Mouse (Mus musculus) granulocyte monocyte progenitor cell, adult 5-6 weeks (primary cell): ENCODE data around the gene S100a13. TPM values are rescaled to one million over a fixed set of nuclear protein-coding genes. Genes with fewer than 3 reads are reported as not detected.
A peak's percentile ranks its signal among the peaks of the same experiment; 100 is the strongest.

Experiments
- ATAC-seq: replicated peaks from 2 replicates; pipeline ENCODE4 v1.8.0; 2016; ENCODE audit warnings: mild to moderate bottlenecking, moderate TSS enrichment, inconsistent platforms; ENCODE audit not compliant: poor library complexity, severe bottlenecking
- total RNA-seq, 2 experiments: library from RNA; stranded (forward) in 1 of 2; stranded (reverse) in 1 of 2; fragments of 200-712, 200-1000 nt in 1 of 2; fragments of >200 nt in 1 of 2; fragmentation: Nextera tagmentation in 1 of 2; gene quantifications; 2 replicates each; pipeline ENCODE4 v1.2.3; 2014 to 2017

Gene S100a13
- total RNA-seq, 2 experiments from 2014 or later: 62.1 to 73.2 TPM

GRCm38 (mm10) chr3:90505216-90505615 is 9.0 kb upstream of the S100a13 start:
- ATAC-seq: no peak

- no peak for ATAC-seq
These were observed 7.9 kb upstream of the S100a13 start for GRCm38 (mm10) chr3:90506362-90506761.

GRCm38 (mm10) chr3:90508287-90508949 is 5.8 kb upstream of the S100a13 start:
- no peak for ATAC-seq

- ATAC-seq: peak; percentile 78
These were observed 5.1 kb upstream of the S100a13 start, which contains the start of gene Chtop for GRCm38 (mm10) chr3:90508950-90509746. Chtop (minus strand) TSS chr3:90509498.

GRCm38 (mm10) chr3:90509747-90510123 is 4.5 kb upstream of the S100a13 start:
- ATAC-seq: no peak

- no peak for ATAC-seq
These were observed 2.0 kb upstream of the S100a13 start for GRCm38 (mm10) chr3:90512276-90512675.

GRCm38 (mm10) chr3:90512948-90513642 is 1.1 kb upstream of the S100a13 start:
- no peak for ATAC-seq

GRCm38 (mm10) chr3:90514691-90515090 is 456 bp downstream of the S100a13 start:
- peak; percentile 64 for ATAC-seq

GRCm38 (mm10) chr3:90515242-90515641 is 1.0 kb downstream of the S100a13 start:
- ATAC-seq: no peak

GRCm38 (mm10) chr3:90515789-90516188 is 1.6 kb downstream of the S100a13 start:
- no peak for ATAC-seq

- ATAC-seq: no peak
These were observed 3.5 kb downstream of the S100a13 start for GRCm38 (mm10) chr3:90517711-90518110.

- ATAC-seq: peak; percentile 93
These were observed 11.2 kb downstream of the S100a13 start for GRCm38 (mm10) chr3:90525421-90525820.

- ATAC-seq: no peak
These were observed 11.8 kb downstream of the S100a13 start for GRCm38 (mm10) chr3:90526076-90526475.

- peak; percentile 13; the same call in 1 of the 2 replicates for ATAC-seq
These were observed 12.3 kb downstream of the S100a13 start, which contains the start of gene S100a14 for GRCm38 (mm10) chr3:90526580-90526979. S100a14 (plus strand) TSS chr3:90526856.

GRCm38 (mm10) chr3:90527291-90527873 is 13.1 kb downstream of the S100a13 start:
- no peak for ATAC-seq

GRCm38 (mm10) chr3:90531713-90532112 is 17.5 kb downstream of the S100a13 start:
- ATAC-seq: no peak

GRCm38 (mm10) chr3:90535446-90535845 is 21.2 kb downstream of the S100a13 start:
- ATAC-seq: no peak

GRCm38 (mm10) chr3:90537141-90537904 is 23.1 kb downstream of the S100a13 start, which contains the start of gene S100a16:
S100a16 (plus strand) TSS chr3:90537254.
- ATAC-seq: no peak

GRCm38 (mm10) chr3:90537905-90538296 is 23.7 kb downstream of the S100a13 start:
- no peak for ATAC-seq

GRCm38 (mm10) chr3:90540904-90541303 is 26.7 kb downstream of the S100a13 start:
- no peak for ATAC-seq
